Mouse (Mus musculus): Measurements from ENCODE around the gene Dnajb4. TPM values are rescaled to one million over a fixed set of nuclear protein-coding genes. Genes with fewer than 3 reads are reported as not detected.
A peak's percentile ranks its signal among the peaks of the same experiment; 100 is the strongest.
"Not testable (repeated sequence)": the region's sequence is repeated elsewhere in the genome, so short reads cannot be mapped to it uniquely, and the experiment has no call there.

Gene Dnajb4
- total and polyA plus RNA-seq, 2 experiments from 2014 or later, result 54.5 to 60.1 TPM

DNA sequence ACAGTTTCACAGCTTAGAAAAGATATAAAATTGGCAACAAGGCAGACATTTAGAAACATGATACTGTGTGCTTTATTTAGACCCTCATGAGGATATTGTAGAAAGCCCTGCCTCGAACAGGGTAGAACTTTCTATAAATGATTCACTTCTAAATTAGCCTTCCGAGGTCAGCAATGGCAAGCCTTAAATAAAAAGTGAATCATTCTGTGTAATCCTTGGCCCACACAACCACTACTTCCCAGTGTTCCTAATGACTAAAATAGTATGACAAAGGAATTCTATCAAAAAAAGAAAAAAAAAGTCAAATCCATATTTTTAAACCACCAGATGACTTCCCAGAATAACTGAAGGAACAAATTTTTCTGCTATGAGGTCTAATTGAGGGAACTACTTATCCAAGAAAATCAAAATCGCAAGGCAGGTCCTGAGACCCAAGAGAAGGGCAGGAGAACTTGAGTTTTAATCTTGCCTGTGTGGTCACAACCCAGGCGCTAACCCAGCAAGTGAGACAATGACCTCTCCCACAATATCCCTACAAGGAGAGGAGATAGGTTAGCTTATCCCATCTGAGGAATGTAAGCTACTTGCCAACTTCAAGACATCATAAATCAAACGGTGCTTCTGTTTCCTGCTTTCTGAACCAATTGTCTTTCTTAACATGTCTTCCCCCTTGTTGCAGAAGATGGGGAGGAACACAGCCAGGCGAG is 67.0 kb downstream of the Dnajb4 start:
- no peaks in the 10 kb centered on the region for H3K9me3 ChIP-seq (replicated peaks; ENCODE audit: control insufficient read depth, low read length)
- H3K36me3 ChIP-seq (replicated peaks; ENCODE audit: control insufficient read depth, insufficient read depth, low read length), result no peaks in the 10 kb centered on the region
- H3K4me3 ChIP-seq (ENCODE audit: low read depth, low read length), result no peak overlapping the region
- no peak overlapping the region for H3K9ac ChIP-seq (replicated peaks; ENCODE audit: low read depth, low read length)
- ATAC-seq (ENCODE audit: insufficient read depth, low read depth) (peak; percentile 52), DNase-seq (ENCODE audit: low spot score) (peak; percentile 83)
- TF ChIP-seq EP300 (IDR thresholded peaks at IDR 0.05; ENCODE audit: low read depth) (no peak), CTCF (IDR thresholded peaks at IDR 0.05; ENCODE audit: low read depth) (no peak)
- no peaks in the 10 kb centered on the region for H3K27me3 ChIP-seq (ENCODE audit: control insufficient read depth, insufficient read depth, low read length)
- no peak overlapping the region for H3K4me2 ChIP-seq (ENCODE audit: low read depth, low read length)
- peak overlapping the region; percentile 92 for H3K27ac ChIP-seq (ENCODE audit: low read depth)
- peaks cover 46% of the 10 kb centered on the region for H3K4me1 ChIP-seq (ENCODE audit: control insufficient read depth, insufficient read depth)
- 24% methylated on average over 6 of the region's 6 CpGs for WGBS

DNA sequence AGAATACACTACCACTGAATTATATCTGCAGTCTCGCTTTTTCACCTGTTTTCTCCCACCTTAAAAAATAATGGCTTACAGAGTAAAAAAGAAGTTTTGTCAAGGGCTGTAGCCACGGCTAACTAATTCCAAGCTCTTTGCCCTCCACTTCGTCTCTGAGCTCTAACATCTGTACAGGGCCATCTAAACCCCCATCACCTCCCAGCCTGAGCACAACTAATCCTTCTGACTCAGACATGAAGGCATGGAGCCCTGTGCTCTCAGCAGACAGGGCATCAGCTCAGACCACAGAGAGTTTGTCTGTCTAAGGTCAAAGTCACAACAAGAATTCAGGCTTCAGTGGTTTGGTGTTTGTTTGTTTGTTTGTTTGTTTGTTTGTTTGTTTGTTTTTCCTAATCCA is 68.0 kb downstream of the Dnajb4 start:
- Histone ChIP-seq H3K9ac (replicated peaks; ENCODE audit: low read depth, low read length) (no peak overlapping the region; the same call in 1 of the 2 replicates), H3K4me3 (ENCODE audit: low read depth, low read length) (no peak overlapping the region), H3K9me3 (replicated peaks; ENCODE audit: control insufficient read depth, low read length) (no peaks in the 10 kb centered on the region), H3K4me2 (ENCODE audit: low read depth, low read length) (no peak overlapping the region), H3K4me1 (ENCODE audit: control insufficient read depth, insufficient read depth) (peaks cover 37% of the 10 kb centered on the region), H3K27ac (ENCODE audit: low read depth) (peak overlapping the region; percentile 71; the same call in 1 of the 2 replicates), H3K27me3 (ENCODE audit: control insufficient read depth, insufficient read depth, low read length) (no peaks in the 10 kb centered on the region), H3K36me3 (replicated peaks; ENCODE audit: control insufficient read depth, insufficient read depth, low read length) (no peaks in the 10 kb centered on the region)
- DNase-seq (ENCODE audit: low spot score), result no peak
- WGBS, result 65% methylated on average over 3 of the region's 3 CpGs
- TF ChIP-seq EP300 (IDR thresholded peaks at IDR 0.05; ENCODE audit: low read depth) (no peak), CTCF (IDR thresholded peaks at IDR 0.05; ENCODE audit: low read depth) (no peak)
- ATAC-seq (ENCODE audit: insufficient read depth, low read depth), result no peak

DNA sequence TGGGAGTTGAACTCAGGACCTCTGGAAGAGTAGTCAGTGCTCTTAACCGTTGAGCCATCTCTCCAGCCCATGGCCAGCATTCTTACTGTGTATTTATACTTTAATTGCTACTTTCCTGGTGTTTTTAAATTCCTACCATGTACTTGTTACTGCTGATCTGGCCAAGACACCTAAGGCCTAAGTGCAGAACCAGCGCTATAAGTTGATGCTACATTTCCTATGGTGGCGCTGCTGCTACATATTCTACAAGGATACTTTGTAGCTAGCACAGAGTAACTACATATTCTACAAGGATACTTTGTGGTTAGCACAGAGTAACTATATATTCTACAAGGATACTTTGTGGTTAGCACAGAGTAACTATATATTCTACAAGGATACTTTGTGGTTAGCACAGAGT is 70.8 kb downstream of the Dnajb4 start:
- H3K4me2 ChIP-seq (ENCODE audit: low read depth, low read length); H3K9ac ChIP-seq (replicated peaks; ENCODE audit: low read depth, low read length); DNase-seq (ENCODE audit: low spot score); H3K27ac ChIP-seq (ENCODE audit: low read depth); H3K36me3 ChIP-seq (replicated peaks; ENCODE audit: control insufficient read depth, insufficient read depth, low read length); H3K9me3 ChIP-seq (replicated peaks; ENCODE audit: control insufficient read depth, low read length); ATAC-seq (ENCODE audit: insufficient read depth, low read depth); H3K4me3 ChIP-seq (ENCODE audit: low read depth, low read length); H3K27me3 ChIP-seq (ENCODE audit: control insufficient read depth, insufficient read depth, low read length): not testable (repeated sequence)
- H3K4me1 ChIP-seq (ENCODE audit: control insufficient read depth, insufficient read depth), result peaks cover 21% of the 10 kb centered on the region
- 90% methylated on average over 3 of the region's 3 CpGs for WGBS

DNA sequence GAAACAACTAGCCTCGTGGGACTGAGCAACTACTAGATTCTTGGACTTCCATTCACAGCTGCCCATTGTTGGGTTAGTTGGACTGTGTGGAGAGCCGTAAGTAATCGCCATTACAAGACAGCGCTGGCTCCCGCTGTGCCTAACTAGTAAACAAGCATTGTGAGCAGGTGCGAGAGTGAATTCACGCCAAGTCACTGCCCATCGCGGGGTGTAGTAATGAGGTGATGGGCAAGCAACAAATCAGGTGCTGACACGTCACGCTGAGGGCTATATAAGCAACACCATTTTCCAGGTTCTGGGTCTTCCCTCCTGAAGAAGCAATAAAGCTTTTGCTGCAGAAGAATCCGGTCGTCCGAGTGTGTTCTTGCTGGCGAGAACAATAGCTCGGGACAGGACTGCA is 74.0 kb downstream of the Dnajb4 start:
- not testable (repeated sequence) for H3K4me2 ChIP-seq (ENCODE audit: low read depth, low read length); H3K9ac ChIP-seq (replicated peaks; ENCODE audit: low read depth, low read length); DNase-seq (ENCODE audit: low spot score); H3K27ac ChIP-seq (ENCODE audit: low read depth); H3K4me3 ChIP-seq (ENCODE audit: low read depth, low read length); H3K36me3 ChIP-seq (replicated peaks; ENCODE audit: control insufficient read depth, insufficient read depth, low read length); ATAC-seq (ENCODE audit: insufficient read depth, low read depth); H3K27me3 ChIP-seq (ENCODE audit: control insufficient read depth, insufficient read depth, low read length); H3K9me3 ChIP-seq (replicated peaks; ENCODE audit: control insufficient read depth, low read length)
- WGBS, result 87% methylated on average over 16 of the region's 16 CpGs
- peaks cover 11% of the 10 kb centered on the region; the same call in 1 of the 2 replicates for H3K4me1 ChIP-seq (ENCODE audit: control insufficient read depth, insufficient read depth)

DNA sequence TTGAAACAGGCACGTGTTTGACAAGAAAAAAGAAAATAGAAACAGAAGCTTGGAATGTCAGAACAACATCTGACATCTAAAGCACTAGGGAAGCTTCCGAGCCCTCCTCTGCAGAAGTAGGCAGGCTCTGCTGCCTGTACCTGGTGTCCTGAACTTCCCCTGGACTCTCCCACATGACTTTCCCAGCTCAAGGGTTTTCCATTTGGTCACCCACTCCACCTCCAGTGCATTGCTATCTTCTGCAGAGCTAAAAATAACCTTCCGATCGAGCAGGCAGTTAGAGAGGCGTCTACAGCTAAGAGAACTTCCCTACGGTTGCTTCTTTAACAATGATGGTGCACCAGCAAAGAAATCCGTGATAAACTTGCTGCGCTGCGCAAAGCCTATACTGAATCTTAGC is 76.5 kb downstream of the Dnajb4 start:
- peak; percentile 97 for ATAC-seq (ENCODE audit: insufficient read depth, low read depth)
- WGBS, result 7% methylated on average over 9 of the region's 9 CpGs
- H3K4me3 ChIP-seq (ENCODE audit: low read depth, low read length), result no peak overlapping the region

DNA sequence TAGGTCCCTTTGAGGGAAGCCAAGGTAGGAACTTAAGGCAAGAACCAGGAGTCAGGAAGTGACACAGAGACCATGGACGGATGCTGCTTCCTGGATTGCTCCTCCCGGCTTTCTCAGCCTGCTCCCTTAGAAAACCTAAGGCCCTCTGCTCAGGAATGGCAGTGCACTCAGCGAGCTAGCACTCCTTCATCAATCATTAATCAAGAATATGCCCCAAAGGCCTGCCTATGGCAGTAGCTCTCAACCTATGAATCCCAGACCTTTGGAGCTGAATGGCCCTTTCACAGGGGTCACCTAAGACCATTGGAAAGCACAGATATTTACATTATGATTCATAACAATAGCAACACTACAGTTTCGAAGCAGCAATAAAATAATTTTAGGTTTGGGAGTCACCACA is 79.1 kb downstream of the Dnajb4 start:
- DNase-seq (ENCODE audit: low spot score) (no peak), ATAC-seq (ENCODE audit: insufficient read depth, low read depth) (no peak)
- Histone ChIP-seq H3K9ac (replicated peaks; ENCODE audit: low read depth, low read length) (no peak overlapping the region), H3K4me3 (ENCODE audit: low read depth, low read length) (no peak overlapping the region), H3K36me3 (replicated peaks; ENCODE audit: control insufficient read depth, insufficient read depth, low read length) (no peaks in the 10 kb centered on the region), H3K9me3 (replicated peaks; ENCODE audit: control insufficient read depth, low read length) (no peaks in the 10 kb centered on the region), H3K4me1 (ENCODE audit: control insufficient read depth, insufficient read depth) (peaks cover 7% of the 10 kb centered on the region; the same call in 1 of the 2 replicates), H3K27me3 (ENCODE audit: control insufficient read depth, insufficient read depth, low read length) (no peaks in the 10 kb centered on the region), H3K27ac (ENCODE audit: low read depth) (no peak overlapping the region), H3K4me2 (ENCODE audit: low read depth, low read length) (no peak overlapping the region)
- no peak for TF ChIP-seq CTCF (IDR thresholded peaks at IDR 0.05; ENCODE audit: low read depth)
- no peak for TF ChIP-seq EP300 (IDR thresholded peaks at IDR 0.05; ENCODE audit: low read depth)
- 89% methylated on average over 4 of the region's 4 CpGs for WGBS

More for the DNA sequence above, 76.5 kb downstream of the Dnajb4 start:
- no peaks in the 10 kb centered on the region for H3K27me3 ChIP-seq (ENCODE audit: control insufficient read depth, insufficient read depth, low read length)
- H3K4me1 ChIP-seq (ENCODE audit: control insufficient read depth, insufficient read depth), result peaks cover 11% of the 10 kb centered on the region; the same call in 1 of the 2 replicates
- no peak overlapping the region for H3K9ac ChIP-seq (replicated peaks; ENCODE audit: low read depth, low read length)
- H3K27ac ChIP-seq (ENCODE audit: low read depth), result peak overlapping the region; percentile 89
- DNase-seq (ENCODE audit: low spot score), result peak; percentile 95
- no peaks in the 10 kb centered on the region for H3K9me3 ChIP-seq (replicated peaks; ENCODE audit: control insufficient read depth, low read length)
- no peaks in the 10 kb centered on the region for H3K36me3 ChIP-seq (replicated peaks; ENCODE audit: control insufficient read depth, insufficient read depth, low read length)
- H3K4me2 ChIP-seq (ENCODE audit: low read depth, low read length), result peak overlapping the region; percentile 35; the same call in 1 of the 2 replicates
- TF ChIP-seq CTCF (IDR thresholded peaks at IDR 0.05; ENCODE audit: low read depth), result no peak
- peak; percentile 95 for TF ChIP-seq EP300 (IDR thresholded peaks at IDR 0.05; ENCODE audit: low read depth)

DNA sequence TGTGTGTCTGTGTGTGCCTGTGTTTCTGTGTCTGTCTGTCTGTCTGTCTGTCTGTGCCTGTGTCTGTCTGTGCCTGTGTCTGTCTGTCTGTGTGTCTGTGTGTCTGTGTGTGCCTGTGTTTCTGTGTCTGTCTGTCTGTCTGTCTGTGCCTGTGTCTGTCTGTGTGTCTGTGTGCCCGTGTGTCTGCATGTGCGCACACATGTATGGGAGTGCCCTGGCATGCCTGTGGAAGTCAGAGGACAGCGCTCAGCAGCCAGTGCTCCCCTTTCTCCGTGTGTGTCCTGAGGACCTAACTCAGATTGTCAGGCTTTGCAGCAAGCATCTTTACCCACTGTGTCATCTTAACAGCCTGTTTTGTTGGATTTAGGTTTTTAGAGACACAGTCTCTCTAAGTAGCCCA is 80.7 kb downstream of the Dnajb4 start:
- H3K27ac ChIP-seq (ENCODE audit: low read depth); H3K4me1 ChIP-seq (ENCODE audit: control insufficient read depth, insufficient read depth); H3K9ac ChIP-seq (replicated peaks; ENCODE audit: low read depth, low read length); H3K36me3 ChIP-seq (replicated peaks; ENCODE audit: control insufficient read depth, insufficient read depth, low read length); ATAC-seq (ENCODE audit: insufficient read depth, low read depth); H3K4me2 ChIP-seq (ENCODE audit: low read depth, low read length); H3K27me3 ChIP-seq (ENCODE audit: control insufficient read depth, insufficient read depth, low read length); H3K4me3 ChIP-seq (ENCODE audit: low read depth, low read length); H3K9me3 ChIP-seq (replicated peaks; ENCODE audit: control insufficient read depth, low read length); DNase-seq (ENCODE audit: low spot score): not testable (repeated sequence)
- WGBS, result 89% methylated on average over 4 of the region's 4 CpGs
